Mouse (Mus musculus): ENCODE results near the gene Tdrd9. TPM values are rescaled to one million over a fixed set of nuclear protein-coding genes. Genes with fewer than 3 reads are reported as not detected.

The Tdrd9 gene
- 0.76 and 0.79 TPM in 2 replicates for polyA plus RNA-seq (2016; fragmentation: Nextera tagmentation; extraction: Ambion mirVana)

GRCm38 (mm10) chr12:111971231-111971686 lies at the start of gene Tdrd9:
Gene Tdrd9, plus strand, starts transcription at chr12:111971559.
- no peaks in the 10 kb centered on the region for H3K36me3 ChIP-seq
- 89% methylated on average over 18 of the region's 18 CpGs for WGBS
- no peak for ATAC-seq (ENCODE audit: low FRiP score, low read depth)

GRCm38 (mm10) chr12:111923117-111923516 lies 48.2 kb upstream of the Tdrd9 start:
- 89% methylated on average over 6 of the region's 6 CpGs for WGBS
- Histone ChIP-seq H3K9ac (replicated peaks) (no peak overlapping the region), H3K36me3 (no peaks in the 10 kb centered on the region), H3K4me1 (no peaks in the 10 kb centered on the region), H3K27me3 (no peaks in the 10 kb centered on the region), H3K9me3 (no peaks in the 10 kb centered on the region), H3K4me2 (replicated peaks) (no peak overlapping the region), H3K4me3 (no peak overlapping the region), H3K27ac (replicated peaks) (no peak overlapping the region)
- ATAC-seq (ENCODE audit: low FRiP score, low read depth): no peak

More at GRCm38 (mm10) chr12:111971231-111971686, at the start of gene Tdrd9:
- 0 out of 2 replicates have a peak within 1 kb of the TSS, but pooled peaks have one; percentile 15 for H3K9ac ChIP-seq (replicated peaks)
- no peaks in the 10 kb centered on the region for H3K9me3 ChIP-seq
- no peaks in the 10 kb centered on the region for H3K27me3 ChIP-seq
- H3K4me1 ChIP-seq: peaks cover under 1% of the 10 kb centered on the region
- no peak within 1 kb of the TSS for H3K27ac ChIP-seq (replicated peaks)
- H3K4me3 ChIP-seq: no peak within 1 kb of the TSS
- no peak within 1 kb of the TSS for H3K4me2 ChIP-seq (replicated peaks)

- Histone ChIP-seq H3K36me3 (no peaks in the 10 kb centered on the region), H3K27ac (replicated peaks) (no peak overlapping the region), H3K4me3 (no peak overlapping the region), H3K9me3 (no peaks in the 10 kb centered on the region), H3K9ac (replicated peaks) (no peak overlapping the region), H3K27me3 (no peaks in the 10 kb centered on the region; the same call in 1 of the 2 replicates), H3K4me2 (replicated peaks) (no peak overlapping the region), H3K4me1 (0 out of 2 replicates have a peak, but pooled peaks cover 4% of the 10 kb centered on the region)
- no peak for ATAC-seq (ENCODE audit: low FRiP score, low read depth)
- 86% methylated on average over 1 of the region's 1 CpGs for WGBS
Measured at GRCm38 (mm10) chr12:111927338-111927737, 44.0 kb upstream of the Tdrd9 start.

- H3K9me3 ChIP-seq: no peaks in the 10 kb centered on the region
- no peak overlapping the region for H3K9ac ChIP-seq (replicated peaks)
- ATAC-seq (ENCODE audit: low FRiP score, low read depth): no peak
- WGBS: 94% methylated on average over 18 of the region's 18 CpGs
- H3K4me3 ChIP-seq: no peak overlapping the region
- H3K4me2 ChIP-seq (replicated peaks): no peak overlapping the region
- no peak overlapping the region for H3K27ac ChIP-seq (replicated peaks)
- 0 out of 2 replicates have a peak, but pooled peaks cover 9% of the 10 kb centered on the region for H3K4me1 ChIP-seq
- no peaks in the 10 kb centered on the region for H3K36me3 ChIP-seq
- H3K27me3 ChIP-seq: no peaks in the 10 kb centered on the region; the same call in 1 of the 2 replicates
Measured at GRCm38 (mm10) chr12:111928411-111928966, 42.9 kb upstream of the Tdrd9 start.

GRCm38 (mm10) chr12:111931411-111932025 lies 39.8 kb upstream of the Tdrd9 start:
- no peak overlapping the region for H3K4me3 ChIP-seq
- no peak overlapping the region for H3K27ac ChIP-seq (replicated peaks)
- H3K36me3 ChIP-seq: no peaks in the 10 kb centered on the region
- ATAC-seq (ENCODE audit: low FRiP score, low read depth): no peak
- H3K9me3 ChIP-seq: no peaks in the 10 kb centered on the region
- H3K4me1 ChIP-seq: 0 out of 2 replicates have a peak, but pooled peaks cover 11% of the 10 kb centered on the region
- WGBS: 82% methylated on average over 9 of the region's 9 CpGs
- H3K4me2 ChIP-seq (replicated peaks): no peak overlapping the region
- H3K27me3 ChIP-seq: no peaks in the 10 kb centered on the region; the same call in 1 of the 2 replicates
- H3K9ac ChIP-seq (replicated peaks): no peak overlapping the region

- Histone ChIP-seq H3K9me3 (no peaks in the 10 kb centered on the region), H3K4me3 (no peak overlapping the region), H3K36me3 (no peaks in the 10 kb centered on the region), H3K27me3 (no peaks in the 10 kb centered on the region; the same call in 1 of the 2 replicates), H3K4me1 (peaks cover 16% of the 10 kb centered on the region; the same call in 1 of the 2 replicates), H3K4me2 (replicated peaks) (no peak overlapping the region), H3K27ac (replicated peaks) (no peak overlapping the region), H3K9ac (replicated peaks) (no peak overlapping the region)
- WGBS: 66% methylated on average over 3 of the region's 3 CpGs
- no peak for ATAC-seq (ENCODE audit: low FRiP score, low read depth)
Measured at GRCm38 (mm10) chr12:111932513-111932912, 38.8 kb upstream of the Tdrd9 start.

GRCm38 (mm10) chr12:111933032-111933704 lies 38.2 kb upstream of the Tdrd9 start:
- ATAC-seq (ENCODE audit: low FRiP score, low read depth): no peak
- Histone ChIP-seq H3K27me3 (no peaks in the 10 kb centered on the region; the same call in 1 of the 2 replicates), H3K9me3 (no peaks in the 10 kb centered on the region), H3K4me3 (no peak overlapping the region), H3K4me1 (peaks cover 19% of the 10 kb centered on the region; the same call in 1 of the 2 replicates), H3K4me2 (replicated peaks) (no peak overlapping the region), H3K27ac (replicated peaks) (no peak overlapping the region), H3K36me3 (no peaks in the 10 kb centered on the region), H3K9ac (replicated peaks) (no peak overlapping the region)
- WGBS: 63% methylated on average over 11 of the region's 11 CpGs

GRCm38 (mm10) chr12:111933971-111934370 lies 37.4 kb upstream of the Tdrd9 start:
- ATAC-seq (ENCODE audit: low FRiP score, low read depth): no peak
- no peak overlapping the region for H3K4me2 ChIP-seq (replicated peaks)
- H3K9me3 ChIP-seq: no peaks in the 10 kb centered on the region
- peaks cover 19% of the 10 kb centered on the region; the same call in 1 of the 2 replicates for H3K4me1 ChIP-seq
- H3K9ac ChIP-seq (replicated peaks): no peak overlapping the region
- WGBS: 82% methylated on average over 2 of the region's 2 CpGs
- no peaks in the 10 kb centered on the region for H3K27me3 ChIP-seq
- no peak overlapping the region for H3K4me3 ChIP-seq
- no peak overlapping the region for H3K27ac ChIP-seq (replicated peaks)
- H3K36me3 ChIP-seq: no peaks in the 10 kb centered on the region

- no peaks in the 10 kb centered on the region for H3K9me3 ChIP-seq
- no peaks in the 10 kb centered on the region for H3K36me3 ChIP-seq
- WGBS: 57% methylated on average over 24 of the region's 24 CpGs
- H3K4me1 ChIP-seq: peaks cover 19% of the 10 kb centered on the region; the same call in 1 of the 2 replicates
- no peak overlapping the region for H3K27ac ChIP-seq (replicated peaks)
- H3K4me3 ChIP-seq: no peak overlapping the region
- no peak overlapping the region for H3K9ac ChIP-seq (replicated peaks)
- no peak for ATAC-seq (ENCODE audit: low FRiP score, low read depth)
- H3K4me2 ChIP-seq (replicated peaks): no peak overlapping the region
- no peaks in the 10 kb centered on the region for H3K27me3 ChIP-seq
Measured at GRCm38 (mm10) chr12:111936706-111937550, 34.4 kb upstream of the Tdrd9 start.

GRCm38 (mm10) chr12:111938623-111939177 lies 32.7 kb upstream of the Tdrd9 start:
- Histone ChIP-seq H3K4me3 (no peak overlapping the region), H3K27me3 (no peaks in the 10 kb centered on the region), H3K36me3 (no peaks in the 10 kb centered on the region), H3K27ac (replicated peaks) (no peak overlapping the region), H3K4me1 (peaks cover 12% of the 10 kb centered on the region; the same call in 1 of the 2 replicates), H3K9ac (replicated peaks) (no peak overlapping the region), H3K9me3 (no peaks in the 10 kb centered on the region), H3K4me2 (replicated peaks) (no peak overlapping the region)
- 69% methylated on average over 1 of the region's 1 CpGs for WGBS
- ATAC-seq (ENCODE audit: low FRiP score, low read depth): no peak

- H3K27ac ChIP-seq (replicated peaks): peak overlapping the region; percentile 30; the same call in 1 of the 2 replicates
- H3K9me3 ChIP-seq: no peaks in the 10 kb centered on the region
- 0 out of 2 replicates have a peak, but pooled peaks cover 3% of the 10 kb centered on the region for H3K4me1 ChIP-seq
- WGBS: 65% methylated on average over 10 of the region's 10 CpGs
- no peak overlapping the region for H3K4me3 ChIP-seq
- ATAC-seq (ENCODE audit: low FRiP score, low read depth): no peak
- H3K27me3 ChIP-seq: no peaks in the 10 kb centered on the region
- no peak overlapping the region for H3K4me2 ChIP-seq (replicated peaks)
- H3K9ac ChIP-seq (replicated peaks): no peak overlapping the region
- no peaks in the 10 kb centered on the region for H3K36me3 ChIP-seq
Measured at GRCm38 (mm10) chr12:111943421-111944064, 27.8 kb upstream of the Tdrd9 start.

Measured in midbrain, embryonic 12.5 days (tissue).